Mouse (Mus musculus): Measurements from ENCODE around the gene Shmt2. TPM values are rescaled to one million over a fixed set of nuclear protein-coding genes. Genes with fewer than 3 reads are reported as not detected.

The Shmt2 gene
- total and polyA plus RNA-seq, 2 experiments from 2014 or later = 49.9 to 91.1 TPM

DNA sequence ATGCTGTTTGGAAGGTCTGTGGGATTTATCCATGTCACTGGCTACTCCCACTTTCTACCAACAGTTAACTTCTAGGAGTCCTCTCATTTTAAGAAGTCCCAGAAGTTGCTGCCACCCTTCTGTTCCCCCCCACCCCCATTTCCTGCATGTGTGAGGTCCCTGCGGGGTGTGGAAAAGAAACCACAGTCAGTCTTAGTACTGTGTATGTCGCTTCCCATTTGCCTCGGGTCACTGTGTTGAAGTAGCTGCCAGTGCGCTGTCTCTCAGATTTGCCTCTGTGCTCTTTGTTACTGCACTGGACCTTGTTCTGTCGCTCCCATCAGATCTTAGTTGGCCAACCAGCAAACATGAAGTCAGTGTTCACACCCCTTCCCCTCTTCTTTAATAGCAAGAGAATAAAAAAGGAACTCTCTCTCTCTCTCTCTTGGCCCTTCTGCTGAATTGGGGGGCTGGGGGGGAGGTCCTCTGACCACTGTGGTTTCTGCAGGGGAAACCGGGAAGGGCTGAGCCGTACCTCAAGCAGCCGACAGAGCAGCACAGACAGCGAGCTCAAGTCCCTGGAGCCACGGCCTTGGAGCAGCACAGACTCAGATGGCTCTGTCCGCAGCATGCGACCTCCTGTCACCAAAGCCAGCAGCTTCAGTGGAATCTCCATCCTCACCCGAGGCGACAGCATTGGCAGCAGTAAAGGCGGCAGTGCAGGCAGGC lies 50.8 kb downstream of the Shmt2 start:
- 73% methylated on average over 15 of the region's 15 CpGs for WGBS
- Histone ChIP-seq H3K4me1 (ENCODE audit: insufficient read depth, low read length) (no peaks in the 10 kb centered on the region), H3K4me2 (ENCODE audit: low read depth, low read length) (no peak overlapping the region), H3K9ac (replicated peaks; ENCODE audit: low read length) (no peak overlapping the region), H3K36me3 (ENCODE audit: insufficient read depth, low read length) (peaks cover 32% of the 10 kb centered on the region; the same call in 1 of the 2 replicates), H3K4me3 (ENCODE audit: low read length) (no peak overlapping the region), H3K27ac (no peak overlapping the region), H3K9me3 (ENCODE audit: low read length) (no peaks in the 10 kb centered on the region), H3K27me3 (ENCODE audit: insufficient read depth, low read length) (no peaks in the 10 kb centered on the region)
- ATAC-seq (no peak), DNase-seq (ENCODE audit: low spot score) (no peak)
- no peak for TF ChIP-seq CTCF (IDR thresholded peaks at IDR 0.05; ENCODE audit: low read depth)

Other genes starting within 250 kb of the Shmt2 start
- gene Mbd6, start 233.4 kb downstream of the Shmt2 start, total RNA-seq (2014; rRNA removed) = 8.1 and 11.2 TPM in 2 replicates
- gene Mbd6, start 233.4 kb downstream of the Shmt2 start, polyA plus RNA-seq (2015; fragmentation: Nextera tagmentation; extraction: Ambion mirVana) = 8.3 and 11.5 TPM in 2 replicates
- gene Mars, start 210.7 kb downstream of the Shmt2 start, total RNA-seq (2014; rRNA removed) = 74.4 and 90.4 TPM in 2 replicates
- gene Mars, start 210.7 kb downstream of the Shmt2 start, polyA plus RNA-seq (2015; fragmentation: Nextera tagmentation; extraction: Ambion mirVana) = 104 TPM in 2 replicates
- gene Arhgap9, start 200.5 kb downstream of the Shmt2 start, total RNA-seq (2014; rRNA removed) = 1.0 and 1.5 TPM in 2 replicates
- 1.2 and 1.3 TPM in 2 replicates for gene Arhgap9, start 200.5 kb downstream of the Shmt2 start, polyA plus RNA-seq (2015; fragmentation: Nextera tagmentation; extraction: Ambion mirVana)
- 10.9 and 13.0 TPM in 2 replicates for gene Gli1, start 180.5 kb downstream of the Shmt2 start, total RNA-seq (2014; rRNA removed)
- gene Gli1, start 180.5 kb downstream of the Shmt2 start, polyA plus RNA-seq (2015; fragmentation: Nextera tagmentation; extraction: Ambion mirVana) = 2.7 TPM in 2 replicates
- gene Inhbe, start 168.0 kb downstream of the Shmt2 start, total RNA-seq (2014; rRNA removed) = not detected in 2 replicates
- gene Inhbe, start 168.0 kb downstream of the Shmt2 start, polyA plus RNA-seq (2015; fragmentation: Nextera tagmentation; extraction: Ambion mirVana) = not detected in 2 replicates
- gene Inhbc, start 152.0 kb downstream of the Shmt2 start, total RNA-seq (2014; rRNA removed) = not detected in 2 replicates
- not detected in 2 replicates for gene Inhbc, start 152.0 kb downstream of the Shmt2 start, polyA plus RNA-seq (2015; fragmentation: Nextera tagmentation; extraction: Ambion mirVana)
- 47.7 and 60.6 TPM in 2 replicates for gene R3hdm2, start 142.1 kb downstream of the Shmt2 start, total RNA-seq (2014; rRNA removed)
- gene R3hdm2, start 142.1 kb downstream of the Shmt2 start, polyA plus RNA-seq (2015; fragmentation: Nextera tagmentation; extraction: Ambion mirVana) = 39.3 and 47.6 TPM in 2 replicates
- 0.68 and 3.7 TPM in 2 replicates for gene Stac3, start 20.8 kb downstream of the Shmt2 start, total RNA-seq (2014; rRNA removed)
- 1.4 and 1.7 TPM in 2 replicates for gene Stac3, start 20.8 kb downstream of the Shmt2 start, polyA plus RNA-seq (2015; fragmentation: Nextera tagmentation; extraction: Ambion mirVana)
- 11.0 and 21.9 TPM in 2 replicates for gene Ndufa4l2, start 7.5 kb downstream of the Shmt2 start, total RNA-seq (2014; rRNA removed)
- gene Ndufa4l2, start 7.5 kb downstream of the Shmt2 start, polyA plus RNA-seq (2015; fragmentation: Nextera tagmentation; extraction: Ambion mirVana) = 16.7 and 17.4 TPM in 2 replicates
- gene Nxph4, start 12.1 kb upstream of the Shmt2 start, total RNA-seq (2014; rRNA removed) = 26.0 and 33.5 TPM in 2 replicates
- gene Nxph4, start 12.1 kb upstream of the Shmt2 start, polyA plus RNA-seq (2015; fragmentation: Nextera tagmentation; extraction: Ambion mirVana) = 134 and 146 TPM in 2 replicates
- 245 TPM in 2 replicates for gene Lrp1, start 98.7 kb upstream of the Shmt2 start, total RNA-seq (2014; rRNA removed)
- 73.7 and 75.5 TPM in 2 replicates for gene Lrp1, start 98.7 kb upstream of the Shmt2 start, polyA plus RNA-seq (2015; fragmentation: Nextera tagmentation; extraction: Ambion mirVana)
- 5.3 and 9.5 TPM in 2 replicates for gene Stat6, start 120.5 kb upstream of the Shmt2 start, total RNA-seq (2014; rRNA removed)
- gene Stat6, start 120.5 kb upstream of the Shmt2 start, polyA plus RNA-seq (2015; fragmentation: Nextera tagmentation; extraction: Ambion mirVana) = 4.7 and 5.3 TPM in 2 replicates
- 2.8 and 4.1 TPM in 2 replicates for gene Nemp1, start 144.5 kb upstream of the Shmt2 start, total RNA-seq (2014; rRNA removed)
- 2.2 and 3.0 TPM in 2 replicates for gene Nemp1, start 144.5 kb upstream of the Shmt2 start, polyA plus RNA-seq (2015; fragmentation: Nextera tagmentation; extraction: Ambion mirVana)
- gene Nab2, start 146.1 kb upstream of the Shmt2 start, total RNA-seq (2014; rRNA removed) = 3.5 and 4.1 TPM in 2 replicates
- 1.1 and 1.6 TPM in 2 replicates for gene Nab2, start 146.1 kb upstream of the Shmt2 start, polyA plus RNA-seq (2015; fragmentation: Nextera tagmentation; extraction: Ambion mirVana)
- gene Myo1a, start 182.7 kb upstream of the Shmt2 start, total RNA-seq (2014; rRNA removed) = 0.21 and 0.36 TPM in 2 replicates
- gene Myo1a, start 182.7 kb upstream of the Shmt2 start, polyA plus RNA-seq (2015; fragmentation: Nextera tagmentation; extraction: Ambion mirVana) = 0.50 and 0.53 TPM in 2 replicates
- gene Tac2, start 202.0 kb upstream of the Shmt2 start, total RNA-seq (2014; rRNA removed) = 2.3 and 5.4 TPM in 2 replicates
- gene Tac2, start 202.0 kb upstream of the Shmt2 start, polyA plus RNA-seq (2015; fragmentation: Nextera tagmentation; extraction: Ambion mirVana) = 5.6 and 6.7 TPM in 2 replicates
- gene Zbtb39, start 217.1 kb upstream of the Shmt2 start, total RNA-seq (2014; rRNA removed) = 9.9 and 11.5 TPM in 2 replicates
- 2.4 and 2.5 TPM in 2 replicates for gene Zbtb39, start 217.1 kb upstream of the Shmt2 start, polyA plus RNA-seq (2015; fragmentation: Nextera tagmentation; extraction: Ambion mirVana)
- gene Gpr182, start 229.3 kb upstream of the Shmt2 start, total RNA-seq (2014; rRNA removed) = 1.9 and 2.9 TPM in 2 replicates
- 2.3 TPM in 2 replicates for gene Gpr182, start 229.3 kb upstream of the Shmt2 start, polyA plus RNA-seq (2015; fragmentation: Nextera tagmentation; extraction: Ambion mirVana)
- gene Rdh1, start 237.3 kb upstream of the Shmt2 start, total RNA-seq (2014; rRNA removed) = 0.14 TPM in 1 of 2 replicates, not detected in the other
- not detected in 2 replicates for gene Rdh1, start 237.3 kb upstream of the Shmt2 start, polyA plus RNA-seq (2015; fragmentation: Nextera tagmentation; extraction: Ambion mirVana)
- gene Rdh16f1, start 237.3 kb upstream of the Shmt2 start, total RNA-seq (2014; rRNA removed) = not detected in 2 replicates
- 0.50 and 0.54 TPM in 2 replicates for gene Rdh16f1, start 237.3 kb upstream of the Shmt2 start, polyA plus RNA-seq (2015; fragmentation: Nextera tagmentation; extraction: Ambion mirVana)